Mouse (Mus musculus) neural tube, embryonic 13.5 days (tissue): ENCODE results near the gene Akr1b8. TPM values are rescaled to one million over a fixed set of nuclear protein-coding genes. Genes with fewer than 3 reads are reported as not detected.

Source experiments
- ATAC-seq: fragments of 200-750 bp; cut with Nextera tagmentation; 2 replicates; pipeline ENCODE4 v1.8.0; 2017; ENCODE audit warnings: low read depth, mild to moderate bottlenecking, moderate TSS enrichment, moderate library complexity
- H3K27ac ChIP-seq: fragments of 300-500 bp; sonication (generic); replicated peaks from 2 replicates; pipeline ENCODE4 v1.5.1; 2015; ENCODE audit warnings: moderate library complexity, mild to moderate bottlenecking, inconsistent platforms
- H3K27me3 ChIP-seq: fragments of 300-500 bp; sonication (generic); 2 replicates; pipeline ENCODE4 v1.6.1; 2015; ENCODE audit warnings: mild to moderate bottlenecking, inconsistent platforms
- H3K36me3 ChIP-seq: fragments of 300-500 bp; sonication (generic); 2 replicates; pipeline ENCODE4 v1.6.1; 2015; ENCODE audit warnings: mild to moderate bottlenecking, inconsistent platforms
- H3K4me1 ChIP-seq: fragments of 300-500 bp; sonication (generic); replicated peaks from 2 replicates; pipeline ENCODE4 v1.6.1; 2015; ENCODE audit warnings: inconsistent platforms
- H3K4me2 ChIP-seq: fragments of 300-500 bp; sonication (generic); 2 replicates; pipeline ENCODE4 v1.6.1; 2015; ENCODE audit warnings: inconsistent platforms, mild to moderate bottlenecking, moderate library complexity
- H3K4me3 ChIP-seq: fragments of 300-500 bp; sonication (generic); 2 replicates; pipeline ENCODE4 v1.5.1; 2015; ENCODE audit warnings: mild to moderate bottlenecking, inconsistent platforms
- H3K9ac ChIP-seq: fragments of 300-500 bp; sonication (generic); 2 replicates; pipeline ENCODE4 v1.6.1; 2015; ENCODE audit warnings: moderate library complexity, mild to moderate bottlenecking, inconsistent platforms
- H3K9me3 ChIP-seq: fragments of 300-500 bp; sonication (generic); 2 replicates; pipeline ENCODE4 v1.6.1; 2016; ENCODE audit warnings: inconsistent platforms
- WGBS: fragments of 180-500 bp; shearing (Covaris S2); methylation state at CpG from one replicate; pipeline ENCODE4 v1.1.7; 2015; 5-methylcytosine and 5-hydroxymethylcytosine counted together
- polyA plus RNA-seq: library from polyadenylated mRNA; unstranded; fragments of >200 nt; fragmentation: Nextera tagmentation; extraction: Ambion mirVana; gene quantifications from 2 replicates; pipeline ENCODE4 v1.2.1, GENCODE M21; 2015

The Akr1b8 gene
- polyA plus RNA-seq, 1 experiment from 2014 or later, result 14.4 TPM

GRCm38 (mm10) chr6:34416521-34416920, 62.6 kb downstream of the Akr1b8 start:
- no peak overlapping the region for H3K4me3 ChIP-seq
- no peak for ATAC-seq
- WGBS, result 98% methylated on average over 2 of the region's 2 CpGs

More at GRCm38 (mm10) chr6:34416521-34416920, 62.6 kb downstream of the Akr1b8 start:
- H3K9me3 ChIP-seq, result no peaks in the 10 kb centered on the region
- H3K36me3 ChIP-seq, result no peaks in the 10 kb centered on the region
- no peaks in the 10 kb centered on the region for H3K27me3 ChIP-seq
- no peak overlapping the region for H3K4me2 ChIP-seq
- no peak overlapping the region for H3K27ac ChIP-seq
- H3K4me1 ChIP-seq, result no peaks in the 10 kb centered on the region
- H3K9ac ChIP-seq, result no peak overlapping the region

Other genes starting within 250 kb of the Akr1b8 start
- 34.1 and 37.8 TPM in 2 replicates for gene Slc35b4, start 177.0 kb upstream of the Akr1b8 start, polyA plus RNA-seq
- 103 and 109 TPM in 2 replicates for gene Akr1b3, start 36.6 kb upstream of the Akr1b8 start, polyA plus RNA-seq
- 9.1 and 10.9 TPM in 2 replicates for gene Akr1b10, start 30.1 kb downstream of the Akr1b8 start, polyA plus RNA-seq
- not detected in 2 replicates for gene Akr1b7, start 58.2 kb downstream of the Akr1b8 start, polyA plus RNA-seq
- gene Bpgm, start 122.1 kb downstream of the Akr1b8 start, polyA plus RNA-seq, result 74.0 and 75.0 TPM in 2 replicates
- 92.0 and 96.2 TPM in 2 replicates for gene Cald1, start 244.4 kb downstream of the Akr1b8 start, polyA plus RNA-seq